Mouse (Mus musculus): ENCODE data around the gene Mmel1. TPM values are rescaled to one million over a fixed set of nuclear protein-coding genes. Genes with fewer than 3 reads are reported as not detected.

The Mmel1 gene
- polyA plus RNA-seq, 1 experiment: 1.4 TPM

DNA sequence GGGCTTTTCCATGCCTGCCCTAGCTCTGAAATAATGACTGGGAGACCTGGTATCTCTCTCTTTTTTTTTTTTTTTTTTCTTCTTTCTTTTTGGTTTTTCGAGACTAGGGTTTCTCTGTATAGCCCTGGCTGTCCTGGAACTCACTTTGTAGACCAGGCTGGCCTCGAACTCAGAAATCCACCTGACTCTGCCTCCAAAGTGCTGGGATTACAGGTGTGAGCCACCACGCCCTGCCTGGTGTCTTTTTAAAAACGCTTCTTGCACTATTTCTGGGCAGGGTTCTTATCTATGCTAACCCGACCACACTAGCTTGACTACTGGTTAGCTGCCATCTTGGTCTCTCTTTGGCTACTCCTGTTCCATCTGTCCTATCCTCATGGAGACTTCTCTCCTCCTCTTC is 39.1 kb downstream of the Mmel1 start:
- no peak overlapping the region for H3K9ac ChIP-seq (ENCODE audit: low read depth, poor library complexity, severe bottlenecking)
- H3K36me3 ChIP-seq (ENCODE audit: control insufficient read depth, insufficient read depth, low read length, poor library complexity, severe bottlenecking): no peaks in the 10 kb centered on the region
- H3K9me3 ChIP-seq (replicated peaks; ENCODE audit: control insufficient read depth, insufficient read depth, low read length, poor library complexity, severe bottlenecking): no peaks in the 10 kb centered on the region
- H3K4me3 ChIP-seq (ENCODE audit: low read depth, low read length): no peak overlapping the region
- H3K4me1 ChIP-seq (ENCODE audit: control insufficient read depth, insufficient read depth, low read length): no peaks in the 10 kb centered on the region
- H3K27me3 ChIP-seq (ENCODE audit: control insufficient read depth, insufficient read depth, low read length, poor library complexity, severe bottlenecking): no peaks in the 10 kb centered on the region; the same call in 1 of the 2 replicates
- TF ChIP-seq POLR2A (IDR thresholded peaks at IDR 0.05; ENCODE audit: insufficient read depth, low read length): no peak
- no peak for TF ChIP-seq CTCF (IDR thresholded peaks at IDR 0.05; ENCODE audit: low read depth, low read length)
- no peak overlapping the region for H3K27ac ChIP-seq (ENCODE audit: insufficient read depth, low read length)

DNA sequence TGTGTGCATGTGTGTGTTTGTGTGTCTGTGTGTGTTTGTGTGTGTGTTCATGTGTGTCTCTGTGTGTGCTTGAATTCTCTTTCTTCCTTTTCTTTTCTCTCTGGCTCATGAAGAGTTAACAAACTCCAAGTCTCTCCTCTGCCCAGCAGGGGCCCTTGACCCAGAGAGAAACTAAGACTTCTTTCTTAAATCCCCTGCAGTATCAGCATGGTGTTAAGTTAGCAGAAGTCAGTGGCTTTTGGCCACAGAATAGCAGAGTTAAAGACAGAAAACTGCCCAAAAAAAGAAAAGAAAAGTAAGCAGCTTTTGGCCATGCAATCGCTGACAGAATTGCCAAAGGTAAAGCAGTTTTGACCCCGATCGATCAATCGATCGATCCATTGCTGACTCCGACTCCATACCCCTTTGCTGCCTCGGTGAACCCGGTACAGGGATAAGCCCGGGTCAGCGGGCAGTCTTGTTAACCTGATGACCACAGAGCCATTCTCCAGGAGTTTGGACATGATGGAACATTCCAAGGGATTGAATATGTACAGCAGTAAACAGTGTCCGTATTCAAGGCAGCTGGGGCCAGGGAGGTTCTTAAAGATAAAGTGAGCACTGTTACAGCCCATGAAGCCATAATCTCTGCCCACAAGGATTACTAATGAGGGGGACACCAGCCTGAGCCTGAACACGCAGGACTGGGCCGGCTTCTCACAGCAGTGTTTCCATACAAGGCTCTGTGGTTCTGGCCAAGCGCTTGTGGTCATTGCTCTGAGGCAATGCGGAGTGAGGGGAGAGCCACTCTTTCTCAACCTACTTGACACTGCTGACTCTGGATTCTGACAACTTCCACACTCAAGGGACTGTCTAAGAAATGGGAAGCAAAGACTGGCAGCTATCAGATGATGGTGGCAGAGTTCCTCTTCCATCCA is 41.5 kb downstream of the Mmel1 start:
- H3K36me3 ChIP-seq (ENCODE audit: control insufficient read depth, insufficient read depth, low read length, poor library complexity, severe bottlenecking): no peaks in the 10 kb centered on the region
- H3K9me3 ChIP-seq (replicated peaks; ENCODE audit: control insufficient read depth, insufficient read depth, low read length, poor library complexity, severe bottlenecking): no peaks in the 10 kb centered on the region
- no peak overlapping the region for H3K9ac ChIP-seq (ENCODE audit: low read depth, poor library complexity, severe bottlenecking)
- no peaks in the 10 kb centered on the region for H3K4me1 ChIP-seq (ENCODE audit: control insufficient read depth, insufficient read depth, low read length)
- no peak for TF ChIP-seq CTCF (IDR thresholded peaks at IDR 0.05; ENCODE audit: low read depth, low read length)
- TF ChIP-seq POLR2A (IDR thresholded peaks at IDR 0.05; ENCODE audit: insufficient read depth, low read length): no peak
- TF ChIP-seq EP300 (IDR thresholded peaks at IDR 0.05; ENCODE audit: insufficient read depth, low read depth, low read length): no peak
- H3K27me3 ChIP-seq (ENCODE audit: control insufficient read depth, insufficient read depth, low read length, poor library complexity, severe bottlenecking): no peaks in the 10 kb centered on the region; the same call in 1 of the 2 replicates
- no peak overlapping the region for H3K27ac ChIP-seq (ENCODE audit: insufficient read depth, low read length)
- no peak overlapping the region for H3K4me3 ChIP-seq (ENCODE audit: low read depth, low read length)

DNA sequence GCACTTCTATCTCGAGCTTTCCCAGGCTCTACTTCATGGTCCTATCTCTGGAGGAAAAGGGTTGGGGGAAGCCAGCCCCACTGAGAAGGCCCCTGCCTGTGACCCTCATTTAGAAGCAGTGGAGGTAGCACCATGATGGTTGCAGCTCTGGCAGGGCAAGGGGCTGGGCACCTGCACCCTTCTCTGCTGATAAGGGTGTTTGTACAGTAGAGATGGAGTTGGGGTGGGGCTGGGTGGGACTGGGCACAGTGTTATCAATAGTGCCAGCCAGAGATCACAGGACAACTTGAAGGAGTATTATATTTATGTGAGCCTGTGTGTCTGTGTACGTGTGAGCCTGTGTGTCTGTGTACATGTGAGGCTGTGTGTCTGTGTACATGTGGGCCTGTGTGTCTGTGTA is 42.3 kb downstream of the Mmel1 start:
- no peak overlapping the region for H3K9ac ChIP-seq (ENCODE audit: low read depth, poor library complexity, severe bottlenecking)
- no peak overlapping the region for H3K4me3 ChIP-seq (ENCODE audit: low read depth, low read length)
- TF ChIP-seq EP300 (IDR thresholded peaks at IDR 0.05; ENCODE audit: insufficient read depth, low read depth, low read length): no peak
- no peak for TF ChIP-seq POLR2A (IDR thresholded peaks at IDR 0.05; ENCODE audit: insufficient read depth, low read length)
- TF ChIP-seq CTCF (IDR thresholded peaks at IDR 0.05; ENCODE audit: low read depth, low read length): no peak
- no peaks in the 10 kb centered on the region for H3K9me3 ChIP-seq (replicated peaks; ENCODE audit: control insufficient read depth, insufficient read depth, low read length, poor library complexity, severe bottlenecking)
- no peaks in the 10 kb centered on the region; the same call in 1 of the 2 replicates for H3K27me3 ChIP-seq (ENCODE audit: control insufficient read depth, insufficient read depth, low read length, poor library complexity, severe bottlenecking)
- no peaks in the 10 kb centered on the region for H3K36me3 ChIP-seq (ENCODE audit: control insufficient read depth, insufficient read depth, low read length, poor library complexity, severe bottlenecking)
- H3K27ac ChIP-seq (ENCODE audit: insufficient read depth, low read length): no peak overlapping the region
- H3K4me1 ChIP-seq (ENCODE audit: control insufficient read depth, insufficient read depth, low read length): no peaks in the 10 kb centered on the region

DNA sequence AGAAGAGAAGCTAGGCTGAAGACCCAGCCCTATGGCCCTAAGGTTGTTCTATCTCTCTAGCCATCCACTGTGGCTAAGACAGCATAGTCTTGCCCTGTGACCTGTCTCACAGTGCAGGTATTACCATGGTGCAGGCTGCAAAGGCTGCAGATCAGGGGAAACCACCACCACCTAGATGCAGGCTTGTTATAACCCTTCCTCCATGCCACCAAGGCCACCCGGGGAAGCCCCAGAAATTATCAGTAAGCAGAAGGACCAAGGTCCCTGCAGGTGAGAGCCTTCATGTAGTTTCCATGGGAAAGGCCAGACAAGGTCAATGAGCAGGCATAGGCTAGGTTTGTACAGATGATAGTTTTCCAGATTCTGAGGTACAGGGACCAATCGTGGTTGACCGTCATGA is 44.5 kb downstream of the Mmel1 start:
- TF ChIP-seq POLR2A (IDR thresholded peaks at IDR 0.05; ENCODE audit: insufficient read depth, low read length) (no peak), CTCF (IDR thresholded peaks at IDR 0.05; ENCODE audit: low read depth, low read length) (no peak), EP300 (IDR thresholded peaks at IDR 0.05; ENCODE audit: insufficient read depth, low read depth, low read length) (no peak)
- Histone ChIP-seq H3K4me3 (ENCODE audit: low read depth, low read length) (no peak overlapping the region), H3K4me1 (ENCODE audit: control insufficient read depth, insufficient read depth, low read length) (no peaks in the 10 kb centered on the region), H3K9ac (ENCODE audit: low read depth, poor library complexity, severe bottlenecking) (no peak overlapping the region), H3K36me3 (ENCODE audit: control insufficient read depth, insufficient read depth, low read length, poor library complexity, severe bottlenecking) (no peaks in the 10 kb centered on the region), H3K27ac (ENCODE audit: insufficient read depth, low read length) (no peak overlapping the region), H3K9me3 (replicated peaks; ENCODE audit: control insufficient read depth, insufficient read depth, low read length, poor library complexity, severe bottlenecking) (no peaks in the 10 kb centered on the region), H3K27me3 (ENCODE audit: control insufficient read depth, insufficient read depth, low read length, poor library complexity, severe bottlenecking) (no peaks in the 10 kb centered on the region)

DNA sequence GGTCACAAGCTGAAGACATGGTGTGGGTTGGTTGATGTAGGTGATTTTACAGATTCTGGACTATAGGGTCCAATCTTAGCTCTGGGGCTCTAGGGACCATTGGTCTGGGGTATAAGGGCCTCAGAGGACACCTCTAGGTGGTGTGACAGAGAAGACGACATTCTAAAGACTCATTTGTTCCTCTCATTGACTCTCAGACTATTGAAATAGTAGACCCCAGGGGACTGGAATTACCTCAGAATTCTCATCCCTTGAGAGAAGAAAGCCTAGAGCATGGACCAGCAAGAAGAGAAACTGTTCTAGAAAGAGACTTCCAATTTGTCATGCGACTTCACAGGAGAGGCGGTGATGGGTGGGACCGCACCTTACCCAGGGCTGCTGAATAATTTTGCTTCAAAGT is 44.9 kb downstream of the Mmel1 start:
- H3K4me1 ChIP-seq (ENCODE audit: control insufficient read depth, insufficient read depth, low read length): no peaks in the 10 kb centered on the region
- H3K36me3 ChIP-seq (ENCODE audit: control insufficient read depth, insufficient read depth, low read length, poor library complexity, severe bottlenecking): no peaks in the 10 kb centered on the region
- no peaks in the 10 kb centered on the region for H3K9me3 ChIP-seq (replicated peaks; ENCODE audit: control insufficient read depth, insufficient read depth, low read length, poor library complexity, severe bottlenecking)
- no peak overlapping the region for H3K4me3 ChIP-seq (ENCODE audit: low read depth, low read length)
- TF ChIP-seq CTCF (IDR thresholded peaks at IDR 0.05; ENCODE audit: low read depth, low read length) (no peak), POLR2A (IDR thresholded peaks at IDR 0.05; ENCODE audit: insufficient read depth, low read length) (no peak), EP300 (IDR thresholded peaks at IDR 0.05; ENCODE audit: insufficient read depth, low read depth, low read length) (no peak)
- no peak overlapping the region for H3K27ac ChIP-seq (ENCODE audit: insufficient read depth, low read length)
- H3K27me3 ChIP-seq (ENCODE audit: control insufficient read depth, insufficient read depth, low read length, poor library complexity, severe bottlenecking): no peaks in the 10 kb centered on the region
- H3K9ac ChIP-seq (ENCODE audit: low read depth, poor library complexity, severe bottlenecking): no peak overlapping the region

DNA sequence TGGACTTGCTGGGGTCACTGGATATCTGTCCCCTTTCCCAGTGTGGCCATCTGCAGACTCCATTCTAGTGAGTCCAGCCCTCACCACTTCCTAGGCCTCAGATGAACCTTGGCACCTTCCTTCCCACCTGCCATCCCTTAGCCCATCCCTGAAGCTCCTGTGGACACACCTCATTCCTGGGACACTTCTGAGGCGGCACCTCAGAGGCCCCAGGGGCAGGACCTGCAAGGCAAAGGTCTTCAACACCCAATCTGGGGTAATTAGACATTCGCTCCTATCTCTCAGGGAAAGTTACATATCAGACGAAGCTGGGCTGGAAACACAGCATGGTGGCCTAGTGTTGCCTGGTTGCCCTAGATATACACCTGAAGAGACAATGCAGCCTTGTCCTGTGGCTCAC is 45.3 kb downstream of the Mmel1 start:
- Histone ChIP-seq H3K9me3 (replicated peaks; ENCODE audit: control insufficient read depth, insufficient read depth, low read length, poor library complexity, severe bottlenecking) (no peaks in the 10 kb centered on the region), H3K4me3 (ENCODE audit: low read depth, low read length) (no peak overlapping the region), H3K27ac (ENCODE audit: insufficient read depth, low read length) (no peak overlapping the region), H3K4me1 (ENCODE audit: control insufficient read depth, insufficient read depth, low read length) (no peaks in the 10 kb centered on the region), H3K27me3 (ENCODE audit: control insufficient read depth, insufficient read depth, low read length, poor library complexity, severe bottlenecking) (no peaks in the 10 kb centered on the region), H3K9ac (ENCODE audit: low read depth, poor library complexity, severe bottlenecking) (no peak overlapping the region), H3K36me3 (ENCODE audit: control insufficient read depth, insufficient read depth, low read length, poor library complexity, severe bottlenecking) (no peaks in the 10 kb centered on the region)
- no peak for TF ChIP-seq CTCF (IDR thresholded peaks at IDR 0.05; ENCODE audit: low read depth, low read length)
- no peak for TF ChIP-seq EP300 (IDR thresholded peaks at IDR 0.05; ENCODE audit: insufficient read depth, low read depth, low read length)
- no peak for TF ChIP-seq POLR2A (IDR thresholded peaks at IDR 0.05; ENCODE audit: insufficient read depth, low read length)

All from ES-Bruce4 (cell line).